Mouse (Mus musculus): Measurements from ENCODE around the gene Smim13.
A peak's percentile ranks its signal among the peaks of the same experiment; 100 is the strongest.
"Not testable (repeated sequence)": the region's sequence is repeated elsewhere in the genome, so short reads cannot be mapped to it uniquely, and the experiment has no call there.

Smim13 gene

DNA sequence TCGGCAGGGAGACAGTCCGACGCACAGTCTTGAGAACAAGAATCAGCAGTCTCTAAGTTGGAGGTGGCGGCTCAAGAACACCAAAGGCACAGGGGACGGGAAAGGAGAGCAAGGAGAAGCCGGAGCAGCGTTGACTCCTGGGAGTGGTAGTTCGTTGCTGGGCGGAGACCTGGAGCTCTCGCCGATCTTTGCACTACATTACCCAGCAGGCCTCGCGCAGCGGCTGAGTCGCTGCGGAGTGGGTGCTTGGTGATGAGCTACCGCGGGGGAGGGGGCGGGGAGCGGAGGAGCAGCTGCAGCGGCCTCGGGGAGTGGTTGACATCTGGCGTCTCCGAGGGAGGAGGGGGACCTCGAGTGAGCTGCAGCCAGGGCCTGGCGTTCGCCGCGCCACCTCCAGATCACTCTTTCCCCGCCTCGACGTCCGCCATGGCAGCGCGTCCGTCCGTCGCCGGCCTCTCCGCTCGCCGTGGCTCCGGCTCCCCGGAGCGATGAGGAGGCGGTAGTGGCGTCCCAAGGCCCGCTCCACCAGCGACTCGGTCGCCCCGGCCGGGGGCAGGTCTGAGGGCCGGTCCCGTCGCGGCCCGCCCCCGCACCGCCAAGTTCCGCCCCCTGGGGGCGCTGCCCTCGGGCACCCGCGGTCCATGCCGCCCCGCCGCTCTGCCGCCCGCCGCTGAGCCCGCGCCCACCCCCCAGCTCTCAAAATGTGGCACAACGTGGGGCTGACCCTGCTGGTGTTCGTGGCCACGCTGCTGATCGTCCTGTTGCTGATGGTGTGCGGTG is at the start of gene Smim13:
Gene Smim13 (plus strand): TSS at position 307 of the 780 bp plus-strand sequence.
- ATAC-seq (ENCODE audit: low TSS enrichment): peak; percentile 94

DNA sequence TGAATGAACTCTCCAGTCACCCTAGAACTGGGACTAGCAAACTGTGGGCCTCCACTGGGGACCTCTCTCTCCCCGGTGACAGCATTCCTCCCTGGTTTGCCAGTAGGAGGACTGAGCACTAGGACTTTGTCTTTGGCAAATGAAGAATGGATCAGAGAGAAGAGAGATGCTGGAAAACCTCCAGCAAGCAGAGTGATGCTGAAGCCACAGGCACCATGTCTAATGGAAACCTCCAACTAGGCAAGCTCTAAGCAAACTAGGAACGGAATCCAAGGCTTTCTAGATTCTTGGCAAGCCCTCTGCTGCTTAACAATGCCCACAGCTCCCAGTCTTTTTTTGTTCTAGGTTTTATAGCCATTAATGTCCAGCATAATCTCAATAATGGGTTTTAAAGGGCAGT is 48.8 kb upstream of the Smim13 start:
- ATAC-seq (ENCODE audit: low TSS enrichment): 0 out of 2 replicates have a peak, but pooled peaks have one; percentile 21

DNA sequence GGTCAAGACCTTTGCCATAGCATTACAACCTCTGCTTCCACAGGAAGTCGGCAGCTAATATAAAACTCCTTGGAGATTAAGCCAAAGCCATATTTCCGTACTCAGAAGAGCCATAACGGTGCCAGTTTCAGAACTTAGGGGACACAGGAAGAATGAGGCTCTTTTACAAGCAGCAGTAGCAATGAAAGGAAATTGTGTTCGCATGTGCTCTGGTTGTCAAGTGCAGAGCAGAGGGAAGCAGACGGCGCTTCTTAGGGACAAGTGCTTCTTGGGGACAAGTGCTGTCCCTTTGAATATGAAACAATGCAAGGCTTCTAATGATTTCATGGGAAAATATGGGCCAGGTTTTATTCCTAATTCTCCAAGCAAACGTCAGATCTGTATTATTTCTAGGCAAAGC is 46.4 kb upstream of the Smim13 start:
- ATAC-seq (ENCODE audit: low TSS enrichment): no peak

DNA sequence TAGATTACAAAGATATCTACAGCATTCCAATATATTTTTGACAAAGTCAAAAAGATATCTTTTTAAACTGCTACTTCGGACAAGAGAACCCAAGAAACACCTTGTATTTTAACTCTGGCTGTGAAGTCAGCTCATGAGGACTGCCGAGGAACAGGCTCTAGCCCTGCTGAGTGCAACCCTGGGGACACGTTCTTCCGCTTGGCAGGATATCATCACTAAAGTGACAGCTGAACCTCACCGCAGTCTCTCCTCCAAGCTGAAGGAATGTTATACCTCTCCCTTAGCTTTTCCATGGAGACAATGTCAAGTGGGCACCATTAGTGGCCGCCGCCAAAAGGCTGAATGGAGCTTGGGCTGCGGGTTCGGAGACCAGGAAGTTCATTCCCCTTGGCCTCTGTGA is 46.0 kb upstream of the Smim13 start:
- ATAC-seq (ENCODE audit: low TSS enrichment): no peak

DNA sequence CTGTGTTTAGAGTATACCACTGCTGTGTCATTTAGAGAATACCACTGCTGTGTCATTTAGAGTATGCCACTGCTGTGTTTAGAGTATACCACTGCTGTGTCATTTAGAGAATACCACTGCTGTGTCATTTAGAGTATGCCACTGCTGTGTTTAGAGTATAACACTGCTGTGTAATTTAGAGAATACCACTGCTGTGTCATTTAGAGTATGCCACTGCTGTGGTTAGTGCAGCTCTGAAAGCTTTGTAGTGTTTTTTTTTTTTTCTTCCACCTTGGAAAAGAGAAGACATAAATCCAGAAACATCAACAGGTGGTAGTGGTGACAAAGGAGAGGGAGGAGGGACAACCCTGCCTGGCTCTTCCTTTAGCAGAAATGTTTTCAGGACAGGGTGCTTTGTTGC is 44.1 kb upstream of the Smim13 start:
- not testable (repeated sequence) for ATAC-seq (ENCODE audit: low TSS enrichment)

DNA sequence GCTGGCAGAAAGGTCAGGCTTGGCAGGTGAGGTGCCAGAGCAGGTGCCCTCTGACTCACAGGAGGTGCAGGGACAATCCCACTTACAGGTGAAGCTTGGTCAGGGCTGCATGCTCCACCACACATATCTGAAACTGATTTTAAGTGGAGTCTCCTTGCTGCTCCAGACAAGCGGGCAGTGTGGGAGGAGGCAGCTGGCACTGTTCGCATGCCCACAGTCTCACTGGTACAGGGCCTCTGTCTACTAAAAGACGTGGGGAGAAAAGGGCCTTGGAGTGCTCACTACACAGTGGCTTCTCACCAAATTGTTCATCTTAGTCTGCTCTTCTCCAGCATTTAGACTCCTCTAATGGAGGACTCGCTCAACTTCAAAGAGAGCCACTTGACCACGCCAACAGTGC is 43.4 kb upstream of the Smim13 start:
- peak; percentile 98 for ATAC-seq (ENCODE audit: low TSS enrichment)

GRCm38 (mm10) chr13:41211276-41211675 is 38.4 kb upstream of the Smim13 start:
- peak; percentile 10; the same call in 1 of the 2 replicates for ATAC-seq (ENCODE audit: low TSS enrichment)

- no peak for ATAC-seq (ENCODE audit: low TSS enrichment)
These were observed 36.9 kb upstream of the Smim13 start for GRCm38 (mm10) chr13:41212558-41213322.

DNA sequence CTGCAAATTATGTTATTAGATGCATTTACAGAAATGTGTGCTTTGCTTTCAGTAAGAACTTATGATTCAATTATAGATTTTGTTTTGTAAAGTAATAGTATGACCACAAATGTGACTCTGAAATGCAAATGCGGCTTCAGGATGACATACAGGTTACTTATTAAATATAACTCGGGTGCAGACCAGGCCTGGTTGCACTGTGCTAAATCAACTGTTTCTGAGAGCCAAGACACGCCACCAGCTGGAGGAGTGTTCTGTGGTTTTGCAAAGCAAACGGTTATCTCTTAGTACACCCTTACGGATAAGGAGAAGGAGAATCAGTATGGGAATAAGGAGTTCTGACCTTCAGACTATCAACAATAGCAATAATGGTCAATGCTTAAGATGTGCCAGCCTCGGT is 34.0 kb upstream of the Smim13 start:
- no peak for ATAC-seq (ENCODE audit: low TSS enrichment)

- ATAC-seq (ENCODE audit: low TSS enrichment): no peak
These were observed 33.4 kb upstream of the Smim13 start for GRCm38 (mm10) chr13:41216236-41216635.

GRCm38 (mm10) chr13:41219056-41219455 is 30.6 kb upstream of the Smim13 start:
- ATAC-seq (ENCODE audit: low TSS enrichment): no peak

GRCm38 (mm10) chr13:41219687-41220303 is 29.8 kb upstream of the Smim13 start:
- ATAC-seq (ENCODE audit: low TSS enrichment): peak; percentile 40

DNA sequence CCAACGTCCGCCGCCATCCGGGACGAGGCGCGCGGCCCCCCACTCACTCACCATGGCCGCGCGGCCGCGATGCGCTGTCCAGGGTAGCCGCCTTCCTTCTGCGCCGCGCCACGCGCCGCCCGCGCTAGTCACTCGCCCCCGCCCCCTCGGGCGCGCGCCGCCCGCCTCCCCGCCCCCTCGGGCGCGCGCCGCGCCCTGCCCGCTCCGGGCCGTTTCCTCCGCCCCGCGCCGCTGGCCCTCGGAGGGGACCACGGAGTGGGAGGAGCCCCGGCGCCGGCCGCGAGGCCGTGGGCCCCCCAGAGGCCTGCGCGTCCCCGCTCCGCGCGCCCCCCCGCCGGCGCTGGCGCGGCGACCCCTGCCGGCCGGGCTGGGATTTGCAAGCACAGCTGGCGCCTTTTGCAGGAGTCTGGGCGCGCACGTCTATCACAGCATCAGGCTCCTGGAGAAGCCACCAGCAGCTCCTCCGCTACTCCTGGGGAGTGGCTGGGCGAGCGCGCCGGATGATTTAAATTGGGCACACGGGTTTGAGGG is 29.3 kb upstream of the Smim13 start, which contains the start of gene Elovl2:
Gene Elovl2 (minus strand): TSS at position 102 of the 531 bp plus-strand sequence.
- peak; percentile 78 for ATAC-seq (ENCODE audit: low TSS enrichment)

- ATAC-seq (ENCODE audit: low TSS enrichment): no peak
These were observed 23.1 kb upstream of the Smim13 start for GRCm38 (mm10) chr13:41226513-41226912.

- no peak for ATAC-seq (ENCODE audit: low TSS enrichment)
These were observed 21.6 kb upstream of the Smim13 start for GRCm38 (mm10) chr13:41228060-41228459.

DNA sequence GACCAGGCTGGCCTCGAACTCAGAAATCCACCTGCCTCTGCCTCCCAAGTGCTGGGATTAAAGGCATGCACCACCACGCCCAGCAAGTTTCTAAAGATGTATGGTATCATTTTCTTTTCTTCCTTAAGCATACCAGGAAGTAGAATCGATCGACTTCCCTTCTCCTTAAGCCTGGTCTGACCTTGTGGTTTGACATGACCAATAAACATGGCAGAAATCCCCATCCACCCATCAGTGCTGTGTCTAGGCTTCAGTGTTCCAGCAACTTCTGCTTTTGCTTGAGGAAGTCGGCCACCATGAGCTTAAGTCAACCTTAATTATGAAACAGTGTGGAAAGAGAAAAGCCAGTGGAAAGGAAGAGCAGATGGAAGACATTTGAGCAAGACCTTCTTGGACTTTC is 19.4 kb upstream of the Smim13 start:
- ATAC-seq (ENCODE audit: low TSS enrichment): no peak

DNA sequence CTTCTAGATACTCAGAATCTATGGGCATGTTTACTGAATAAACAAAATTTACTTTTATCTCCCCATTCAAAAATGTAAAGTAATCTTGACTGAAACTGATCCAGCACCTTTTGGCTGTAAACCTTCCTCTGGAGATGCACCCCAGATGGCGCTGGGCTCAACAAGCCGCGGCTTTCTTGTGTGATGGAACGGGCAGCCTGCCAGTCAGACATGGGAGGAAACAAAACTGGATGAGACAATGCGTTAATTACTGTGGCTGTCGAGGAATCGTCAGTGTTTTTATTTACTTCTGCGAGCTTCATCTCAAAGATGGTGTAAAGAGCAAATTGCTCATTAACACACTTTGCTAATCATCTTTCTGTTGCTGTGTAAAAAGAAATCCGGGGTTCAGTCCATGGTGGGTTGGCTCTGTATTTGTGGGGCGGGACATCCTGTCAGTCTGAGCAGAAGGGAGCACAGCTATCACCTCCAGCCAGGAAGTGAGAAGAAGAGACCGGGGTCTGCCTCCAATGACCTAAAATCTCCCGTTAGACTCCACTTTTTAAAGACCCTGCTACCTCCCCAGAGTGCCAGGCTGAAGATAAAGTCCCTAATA is 18.2 kb upstream of the Smim13 start:
- no peak for ATAC-seq (ENCODE audit: low TSS enrichment)

- ATAC-seq (ENCODE audit: low TSS enrichment): no peak
These were observed 17.4 kb upstream of the Smim13 start for GRCm38 (mm10) chr13:41232209-41232608.

DNA sequence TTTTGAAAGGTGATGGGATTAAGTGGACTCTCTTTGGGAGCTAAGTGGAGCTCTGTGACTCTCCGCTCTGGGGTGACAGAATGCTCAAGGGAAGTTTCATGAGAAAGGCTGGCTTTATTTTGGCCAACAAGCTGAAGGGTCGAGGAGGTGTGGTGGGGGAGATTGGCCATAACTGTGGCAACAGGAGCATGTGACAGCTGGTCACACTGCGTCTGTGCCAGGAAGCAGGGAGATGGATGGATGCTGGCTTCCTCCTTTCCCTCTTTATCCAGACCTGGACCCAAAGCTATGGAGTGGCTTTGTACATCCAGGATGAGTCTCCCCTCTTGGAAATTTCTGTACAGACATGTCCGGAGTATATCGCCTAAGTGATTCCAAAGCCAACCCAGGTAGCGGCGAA is 16.4 kb upstream of the Smim13 start:
- no peak for ATAC-seq (ENCODE audit: low TSS enrichment)

GRCm38 (mm10) chr13:41235181-41235580 is 14.5 kb upstream of the Smim13 start:
- no peak for ATAC-seq (ENCODE audit: low TSS enrichment)

DNA sequence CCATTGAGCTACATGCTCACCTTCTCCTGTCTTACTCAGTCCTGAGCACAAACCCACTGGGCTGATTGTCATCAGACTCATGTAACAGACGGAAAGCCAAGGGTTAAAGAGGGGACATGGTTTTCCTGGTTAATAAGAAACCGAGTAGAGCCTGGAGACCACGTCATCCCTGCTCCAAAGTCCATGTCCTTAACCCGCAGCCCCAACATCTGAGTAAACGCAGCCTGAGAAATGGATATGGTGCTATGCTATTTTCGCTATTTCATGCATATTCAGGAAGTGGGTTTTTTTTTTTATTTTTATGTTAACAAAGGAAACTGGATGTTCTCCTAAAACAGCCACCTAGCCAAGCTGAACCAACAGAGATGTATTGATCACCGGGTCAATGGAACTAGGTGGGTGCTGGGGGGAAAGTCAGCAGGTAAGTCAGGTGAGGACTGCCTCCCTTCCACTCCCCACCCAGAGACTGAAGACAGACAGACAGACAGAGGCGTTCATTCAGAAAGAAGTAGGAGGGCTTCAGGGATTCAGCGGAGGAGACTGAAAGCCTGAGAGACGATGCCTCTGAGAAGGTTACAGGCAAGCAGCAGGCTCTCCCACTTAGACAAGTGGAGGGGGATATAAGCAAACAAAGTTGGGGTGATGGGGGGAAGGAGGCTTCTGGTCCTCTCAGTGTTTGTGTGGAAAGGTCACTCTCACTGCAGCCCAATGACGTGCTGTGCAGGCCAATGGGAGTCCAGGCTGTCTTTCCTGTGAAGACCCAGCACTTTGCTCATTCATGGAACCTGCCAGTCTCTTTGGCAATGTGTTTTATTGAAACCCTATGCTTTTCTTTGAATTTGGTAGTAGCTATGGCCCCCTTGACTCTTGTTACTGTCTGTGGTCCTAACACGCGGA is 13.6 kb upstream of the Smim13 start:
- no peak for ATAC-seq (ENCODE audit: low TSS enrichment)
